Mouse (Mus musculus) hindbrain, embryonic 10.5 days (tissue): Measurements from ENCODE around the gene Myh1. TPM values are rescaled to one million over a fixed set of nuclear protein-coding genes. Genes with fewer than 3 reads are reported as not detected.

Source experiments
- DNase-seq: peaks from one replicate; pipeline ENCODE4 v3.0.0-alpha.2; 2017; ENCODE audit warnings: low spot score
- H3K27ac ChIP-seq: fragments of 300-500 bp; sonication (generic); 2 replicates; pipeline ENCODE4 v1.5.1; 2016; ENCODE audit warnings: mild to moderate bottlenecking, moderate library complexity
- H3K27me3 ChIP-seq: fragments of 300-500 bp; sonication (generic); 2 replicates; pipeline ENCODE4 v1.6.1; 2016; ENCODE audit warnings: mild to moderate bottlenecking; ENCODE audit not compliant: poor library complexity, insufficient read depth, severe bottlenecking
- H3K36me3 ChIP-seq: fragments of 300-500 bp; sonication (generic); 2 replicates; pipeline ENCODE4 v1.6.1; 2016; ENCODE audit warnings: mild to moderate bottlenecking, moderate library complexity
- H3K4me1 ChIP-seq: fragments of 300-500 bp; sonication (generic); replicated peaks from 2 replicates; pipeline ENCODE4 v1.6.1; 2016; ENCODE audit warnings: mild to moderate bottlenecking
- H3K4me3 ChIP-seq: fragments of 300-500 bp; sonication (generic); 2 replicates; pipeline ENCODE4 v1.5.1; 2016; ENCODE audit warnings: mild to moderate bottlenecking, moderate library complexity
- H3K9me3 ChIP-seq: fragments of 300-500 bp; sonication (generic); 2 replicates; pipeline ENCODE4 v1.6.1; 2016; ENCODE audit warnings: mild to moderate bottlenecking, moderate library complexity
- WGBS: fragments of 180-500 bp; shearing (Covaris S2); methylation state at CpG from one replicate; pipeline ENCODE4 v1.1.7; 2016; 5-methylcytosine and 5-hydroxymethylcytosine counted together
- polyA plus RNA-seq: library from polyadenylated mRNA; unstranded; fragments of >200 nt; fragmentation: Nextera tagmentation; extraction: Ambion mirVana; gene quantifications from 2 replicates; pipeline ENCODE4 v1.2.1, GENCODE M21; 2016

Gene Myh1
- polyA plus RNA-seq, 1 experiment from 2014 or later, result not detected

DNA sequence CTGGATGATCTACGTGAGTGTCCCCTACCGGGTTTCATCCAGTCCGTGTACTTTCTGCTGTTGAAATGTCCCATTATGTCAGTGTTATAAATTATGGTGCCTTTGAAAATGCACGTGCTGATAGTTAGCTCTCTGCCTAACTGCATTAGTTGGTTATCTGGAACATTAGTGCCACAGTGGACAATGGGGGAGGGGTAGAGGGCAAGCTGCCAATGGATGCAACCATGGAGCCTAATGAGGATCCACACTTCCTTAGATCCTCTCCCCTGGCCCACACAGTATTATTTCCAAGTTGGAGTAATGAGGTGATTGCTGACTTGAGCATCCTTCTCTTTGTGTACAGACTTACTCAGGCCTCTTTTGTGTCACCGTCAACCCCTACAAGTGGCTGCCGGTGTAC, 41.2 kb downstream of the Myh1 start:
- DNase-seq, result no peak
- Histone ChIP-seq H3K4me3 (no peak overlapping the region), H3K27me3 (no peaks in the 10 kb centered on the region), H3K4me1 (no peaks in the 10 kb centered on the region), H3K36me3 (no peaks in the 10 kb centered on the region), H3K27ac (no peak overlapping the region), H3K9me3 (no peaks in the 10 kb centered on the region)
- 93% methylated on average over 6 of the region's 6 CpGs for WGBS

DNA sequence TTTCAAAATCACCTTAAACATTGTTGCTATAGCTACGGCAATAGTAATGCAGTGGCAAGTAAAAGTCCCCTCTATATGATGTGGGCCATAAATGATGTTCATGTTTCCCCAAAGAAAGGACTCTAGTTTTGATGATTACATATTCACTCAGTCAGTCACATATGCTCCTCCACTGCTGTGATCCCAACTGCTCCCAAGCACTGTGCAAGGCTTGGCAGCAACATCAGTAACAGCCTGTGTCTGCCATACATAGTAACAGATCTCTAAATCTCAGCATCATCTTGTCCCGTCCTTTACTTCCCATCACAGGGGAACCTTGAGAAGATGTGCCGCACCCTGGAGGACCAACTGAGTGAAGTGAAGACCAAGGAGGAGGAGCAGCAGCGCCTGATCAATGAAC, 53.8 kb downstream of the Myh1 start:
- H3K27ac ChIP-seq, result no peak overlapping the region
- no peak for DNase-seq
- no peaks in the 10 kb centered on the region for H3K9me3 ChIP-seq
- no peaks in the 10 kb centered on the region for H3K36me3 ChIP-seq
- WGBS, result 91% methylated on average over 4 of the region's 4 CpGs
- H3K4me3 ChIP-seq, result no peak overlapping the region
- no peaks in the 10 kb centered on the region for H3K27me3 ChIP-seq
- no peaks in the 10 kb centered on the region for H3K4me1 ChIP-seq

DNA sequence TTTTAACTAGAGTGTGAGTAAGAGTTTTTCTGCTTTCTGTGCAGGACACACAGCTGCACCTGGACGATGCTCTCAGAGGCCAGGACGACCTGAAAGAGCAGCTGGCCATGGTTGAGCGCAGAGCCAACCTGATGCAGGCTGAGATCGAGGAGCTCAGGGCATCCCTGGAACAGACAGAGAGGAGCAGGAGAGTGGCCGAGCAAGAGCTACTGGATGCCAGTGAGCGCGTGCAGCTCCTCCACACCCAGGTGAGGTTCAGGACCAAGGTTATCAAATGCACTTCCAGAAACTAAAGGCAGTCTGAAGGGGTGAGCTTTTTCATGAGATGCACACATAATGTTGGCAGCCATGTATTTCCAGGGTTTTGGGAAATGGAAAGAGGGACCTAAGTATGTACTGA, 57.2 kb downstream of the Myh1 start:
- Histone ChIP-seq H3K27me3 (no peaks in the 10 kb centered on the region), H3K36me3 (no peaks in the 10 kb centered on the region), H3K4me3 (no peak overlapping the region), H3K4me1 (no peaks in the 10 kb centered on the region), H3K27ac (no peak overlapping the region), H3K9me3 (no peaks in the 10 kb centered on the region)
- DNase-seq, result no peak
- 86% methylated on average over 7 of the region's 7 CpGs for WGBS

DNA sequence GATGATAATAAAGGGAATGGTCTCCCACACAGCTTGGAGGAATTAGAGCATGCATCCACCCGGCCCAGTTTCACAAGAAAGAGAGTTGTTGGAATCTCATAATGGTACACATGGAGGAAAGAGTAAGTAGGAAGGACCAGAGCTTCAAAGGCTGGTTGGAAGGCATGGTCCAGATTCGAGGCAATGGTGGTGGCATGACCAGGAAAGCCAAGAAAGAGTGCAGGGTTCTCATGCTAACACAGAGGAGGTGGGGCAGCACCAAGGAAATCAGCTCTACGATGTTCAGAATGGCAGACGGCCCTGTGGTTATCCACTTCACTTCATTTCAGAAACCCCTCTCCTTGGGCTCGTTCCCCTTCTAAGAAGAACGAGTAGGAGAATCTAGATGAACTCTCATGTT, 61.1 kb downstream of the Myh1 start:
- H3K36me3 ChIP-seq, result no peaks in the 10 kb centered on the region
- H3K4me3 ChIP-seq, result no peak overlapping the region
- H3K9me3 ChIP-seq, result no peaks in the 10 kb centered on the region
- DNase-seq, result no peak
- 89% methylated on average over 6 of the region's 6 CpGs for WGBS
- H3K27me3 ChIP-seq, result no peaks in the 10 kb centered on the region
- H3K27ac ChIP-seq, result no peak overlapping the region
- no peaks in the 10 kb centered on the region for H3K4me1 ChIP-seq

Other genes with a start within 250 kb of the Myh1 start
- gene Tmem238l, start 243.4 kb upstream of the Myh1 start, polyA plus RNA-seq, result not detected in 2 replicates
- gene Tmem220, start 174.9 kb upstream of the Myh1 start, polyA plus RNA-seq, result 0.43 and 1.5 TPM in 2 replicates
- 28.3 and 30.4 TPM in 2 replicates for gene Adprm, start 147.5 kb upstream of the Myh1 start, polyA plus RNA-seq
- 18.0 and 22.3 TPM in 2 replicates for gene Sco1, start 147.4 kb upstream of the Myh1 start, polyA plus RNA-seq
- gene Myh3, start 121.8 kb upstream of the Myh1 start, polyA plus RNA-seq, result 0.49 and 0.69 TPM in 2 replicates
- 0.02 TPM in 1 of 2 replicates, not detected in the other for gene Myh2, start 29.0 kb upstream of the Myh1 start, polyA plus RNA-seq
- gene Myh4, start 38.0 kb downstream of the Myh1 start, polyA plus RNA-seq, result not detected in 2 replicates
- 0.03 and 0.07 TPM in 2 replicates for gene Myh8, start 77.1 kb downstream of the Myh1 start, polyA plus RNA-seq
- not detected in 2 replicates for gene Myh13, start 121.6 kb downstream of the Myh1 start, polyA plus RNA-seq